Mouse (Mus musculus) embryonic facial prominence, embryonic 12.5 days (tissue): ENCODE measurements at regions not wholly inside any gene's neighbourhood (a gene's known extent, or its start where the extent isn't known, plus 50 kb on each side); places are given as distances from the start of the nearest gene placed in this dataset.
"Not testable (repeated sequence)": the region's sequence is repeated elsewhere in the genome, so short reads cannot be mapped to it uniquely, and the experiment has no call there.

Experiments used
- ATAC-seq: fragments of 200-750 bp; cut with Nextera tagmentation; 2 replicates; pipeline ENCODE4 v1.8.0; 2017; ENCODE audit not compliant: insufficient number of reproducible peaks, insufficient read depth, low FRiP score, low TSS enrichment
- H3K27ac ChIP-seq: fragments of 300-500 bp; sonication (generic); 2 replicates; pipeline ENCODE4 v1.5.1; 2016; ENCODE audit warnings: mild to moderate bottlenecking
- H3K27me3 ChIP-seq: fragments of 300-500 bp; sonication (generic); 2 replicates; pipeline ENCODE4 v1.6.1; 2016; ENCODE audit warnings: mild to moderate bottlenecking, moderate library complexity
- H3K36me3 ChIP-seq: fragments of 300-500 bp; sonication (generic); 2 replicates; pipeline ENCODE4 v1.6.1; 2016; ENCODE audit warnings: mild to moderate bottlenecking
- H3K4me1 ChIP-seq: fragments of 300-500 bp; sonication (generic); 2 replicates; pipeline ENCODE4 v1.6.1; 2016
- H3K4me2 ChIP-seq: fragments of 300-500 bp; sonication (generic); replicated peaks from 2 replicates; pipeline ENCODE4 v1.6.1; 2016; ENCODE audit warnings: mild to moderate bottlenecking, moderate library complexity
- H3K4me3 ChIP-seq: fragments of 300-500 bp; sonication (generic); 2 replicates; pipeline ENCODE4 v1.5.1; 2016; ENCODE audit warnings: mild to moderate bottlenecking
- H3K9ac ChIP-seq: fragments of 300-500 bp; sonication (generic); 2 replicates; pipeline ENCODE4 v1.6.1; 2016; ENCODE audit warnings: mild to moderate bottlenecking, moderate library complexity
- H3K9me3 ChIP-seq: fragments of 300-500 bp; sonication (generic); 2 replicates; pipeline ENCODE4 v1.6.1; 2016; ENCODE audit warnings: mild to moderate bottlenecking, moderate library complexity
- WGBS: fragments of 180-500 bp; shearing (Covaris S2); methylation state at CpG from one replicate; pipeline ENCODE4 v1.1.7; 2016; 5-methylcytosine and 5-hydroxymethylcytosine counted together

- not testable (repeated sequence) for H3K4me2 ChIP-seq, H3K4me3 ChIP-seq, H3K9me3 ChIP-seq, H3K4me1 ChIP-seq, ATAC-seq, H3K9ac ChIP-seq, H3K36me3 ChIP-seq, H3K27me3 ChIP-seq, H3K27ac ChIP-seq
- whole genome bisulfite sequencing, result 89% methylated on average over 2 of the region's 2 CpGs
Measured at GRCm38 (mm10) chr15:62252078-62252833, 1329.4 kb upstream of the A1bg start.

- Histone ChIP-seq H3K27ac (no peak overlapping the region), H3K4me1 (no peaks in the 10 kb centered on the region), H3K9me3 (no peaks in the 10 kb centered on the region), H3K4me2 (no peak overlapping the region), H3K27me3 (no peaks in the 10 kb centered on the region), H3K9ac (no peak overlapping the region), H3K4me3 (no peak overlapping the region), H3K36me3 (peaks cover 3% of the 10 kb centered on the region; the same call in 1 of the 2 replicates)
- no peak for ATAC-seq
- WGBS, result 83% methylated on average over 4 of the region's 4 CpGs
Measured at GRCm38 (mm10) chr15:62249436-62249835, 1326.6 kb upstream of the A1bg start.

- 71% methylated on average over 4 of the region's 4 CpGs for WGBS
- Histone ChIP-seq H3K27ac (no peak overlapping the region), H3K4me2 (no peak overlapping the region), H3K36me3 (peaks cover 3% of the 10 kb centered on the region; the same call in 1 of the 2 replicates), H3K4me1 (no peaks in the 10 kb centered on the region), H3K9me3 (no peaks in the 10 kb centered on the region), H3K4me3 (no peak overlapping the region), H3K9ac (no peak overlapping the region), H3K27me3 (no peaks in the 10 kb centered on the region)
- no peak for ATAC-seq
Measured at GRCm38 (mm10) chr15:62246561-62247079, 1323.8 kb upstream of the A1bg start.

GRCm38 (mm10) chr15:62245237-62245636 is 1322.4 kb upstream of the A1bg start:
- ATAC-seq, result no peak
- no peaks in the 10 kb centered on the region for H3K27me3 ChIP-seq
- no peak overlapping the region for H3K27ac ChIP-seq
- no peak overlapping the region for H3K4me3 ChIP-seq
- peaks cover 3% of the 10 kb centered on the region; the same call in 1 of the 2 replicates for H3K36me3 ChIP-seq
- H3K4me2 ChIP-seq, result no peak overlapping the region
- no peaks in the 10 kb centered on the region for H3K4me1 ChIP-seq
- no peaks in the 10 kb centered on the region for H3K9me3 ChIP-seq
- whole genome bisulfite sequencing, result 89% methylated on average over 1 of the region's 1 CpGs
- H3K9ac ChIP-seq, result no peak overlapping the region

- no peak overlapping the region for H3K4me3 ChIP-seq
- 98% methylated on average over 3 of the region's 3 CpGs for WGBS
- H3K4me1 ChIP-seq, result no peaks in the 10 kb centered on the region
- no peaks in the 10 kb centered on the region for H3K9me3 ChIP-seq
- H3K27ac ChIP-seq, result no peak overlapping the region
- H3K27me3 ChIP-seq, result no peaks in the 10 kb centered on the region
- H3K36me3 ChIP-seq, result peaks cover 3% of the 10 kb centered on the region; the same call in 1 of the 2 replicates
- H3K4me2 ChIP-seq, result no peak overlapping the region
- ATAC-seq, result no peak
- H3K9ac ChIP-seq, result no peak overlapping the region
Measured at GRCm38 (mm10) chr15:62244819-62245218, 1322.0 kb upstream of the A1bg start.

GRCm38 (mm10) chr15:62240031-62240430 is 1317.2 kb upstream of the A1bg start:
- Histone ChIP-seq H3K9me3 (no peaks in the 10 kb centered on the region), H3K27me3 (no peaks in the 10 kb centered on the region), H3K36me3 (no peaks in the 10 kb centered on the region), H3K4me3 (no peak overlapping the region), H3K4me1 (no peaks in the 10 kb centered on the region), H3K27ac (no peak overlapping the region), H3K4me2 (no peak overlapping the region), H3K9ac (no peak overlapping the region)
- 94% methylated on average over 3 of the region's 3 CpGs for WGBS
- no peak for ATAC-seq

DNA sequence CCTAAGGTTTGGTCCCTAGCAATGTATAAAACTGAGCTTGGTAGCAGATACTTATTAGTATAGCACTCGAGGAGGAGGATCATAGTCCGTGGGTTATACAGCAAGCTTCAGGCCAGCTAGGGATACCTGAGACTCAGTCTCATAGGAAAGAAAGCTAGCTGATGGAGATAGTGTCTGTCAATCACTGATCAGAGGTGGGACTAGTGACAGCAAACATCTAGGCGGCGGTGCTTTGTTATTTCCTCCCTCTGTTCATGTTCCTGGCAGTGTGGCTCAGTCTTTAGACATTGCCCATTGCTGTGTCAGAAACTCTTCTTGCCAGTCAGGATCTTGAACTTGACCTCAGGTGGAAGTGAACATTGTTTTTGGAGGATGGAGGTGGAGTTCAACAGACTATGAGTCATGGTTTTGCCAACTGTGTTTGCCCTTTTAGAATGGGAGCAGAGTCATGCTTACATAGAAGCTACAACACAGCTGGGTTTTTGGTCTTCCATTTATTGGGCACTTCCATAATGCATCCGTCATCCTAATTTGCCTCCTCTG is 1315.8 kb upstream of the A1bg start:
- no peak for ATAC-seq
- no peaks in the 10 kb centered on the region for H3K4me1 ChIP-seq
- no peaks in the 10 kb centered on the region for H3K27me3 ChIP-seq
- H3K4me3 ChIP-seq, result no peak overlapping the region
- H3K9ac ChIP-seq, result no peak overlapping the region
- H3K36me3 ChIP-seq, result no peaks in the 10 kb centered on the region
- 83% methylated on average over 5 of the region's 5 CpGs for WGBS
- no peak overlapping the region for H3K4me2 ChIP-seq
- H3K9me3 ChIP-seq, result no peaks in the 10 kb centered on the region
- H3K27ac ChIP-seq, result no peak overlapping the region

DNA sequence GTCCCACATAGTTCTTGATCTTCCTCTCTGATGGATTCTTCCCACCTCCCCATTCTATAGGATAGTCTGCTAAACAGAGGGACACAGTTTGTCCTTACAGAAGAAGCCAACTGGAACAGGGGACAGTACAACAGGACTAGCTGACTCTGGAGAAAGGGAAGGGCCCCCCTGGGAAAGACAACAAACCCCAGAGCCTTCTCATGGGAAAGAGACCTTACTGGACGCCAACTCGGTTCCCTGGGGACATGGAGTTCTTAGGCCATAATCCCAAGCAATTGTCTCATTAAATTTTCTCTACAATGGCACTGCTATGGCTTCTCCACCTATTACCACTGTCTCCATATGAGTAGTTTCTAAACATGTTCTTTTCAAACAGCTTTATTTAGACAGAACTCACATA is 1313.2 kb upstream of the A1bg start:
- Histone ChIP-seq H3K4me2 (no peak overlapping the region), H3K36me3 (no peaks in the 10 kb centered on the region), H3K27ac (no peak overlapping the region), H3K27me3 (no peaks in the 10 kb centered on the region), H3K4me3 (no peak overlapping the region), H3K9ac (no peak overlapping the region), H3K4me1 (no peaks in the 10 kb centered on the region), H3K9me3 (no peaks in the 10 kb centered on the region)
- no peak for ATAC-seq
- WGBS, result 54% methylated on average over 2 of the region's 2 CpGs

- 91% methylated on average over 4 of the region's 4 CpGs for WGBS
- H3K4me2 ChIP-seq, result no peak overlapping the region
- no peak overlapping the region for H3K27ac ChIP-seq
- no peak overlapping the region for H3K4me3 ChIP-seq
- H3K27me3 ChIP-seq, result no peaks in the 10 kb centered on the region
- no peak for ATAC-seq
- no peaks in the 10 kb centered on the region for H3K9me3 ChIP-seq
- no peaks in the 10 kb centered on the region for H3K4me1 ChIP-seq
- H3K9ac ChIP-seq, result no peak overlapping the region
- H3K36me3 ChIP-seq, result no peaks in the 10 kb centered on the region
Measured at GRCm38 (mm10) chr15:62234182-62234760, 1311.5 kb upstream of the A1bg start.

- WGBS, result 79% methylated on average over 8 of the region's 8 CpGs
- Histone ChIP-seq H3K36me3 (no peaks in the 10 kb centered on the region), H3K4me2 (no peak overlapping the region), H3K9me3 (no peaks in the 10 kb centered on the region), H3K27ac (no peak overlapping the region), H3K4me1 (no peaks in the 10 kb centered on the region), H3K4me3 (no peak overlapping the region), H3K27me3 (no peaks in the 10 kb centered on the region), H3K9ac (no peak overlapping the region)
- no peak for ATAC-seq
Measured at GRCm38 (mm10) chr15:62233154-62233553, 1310.3 kb upstream of the A1bg start.

DNA sequence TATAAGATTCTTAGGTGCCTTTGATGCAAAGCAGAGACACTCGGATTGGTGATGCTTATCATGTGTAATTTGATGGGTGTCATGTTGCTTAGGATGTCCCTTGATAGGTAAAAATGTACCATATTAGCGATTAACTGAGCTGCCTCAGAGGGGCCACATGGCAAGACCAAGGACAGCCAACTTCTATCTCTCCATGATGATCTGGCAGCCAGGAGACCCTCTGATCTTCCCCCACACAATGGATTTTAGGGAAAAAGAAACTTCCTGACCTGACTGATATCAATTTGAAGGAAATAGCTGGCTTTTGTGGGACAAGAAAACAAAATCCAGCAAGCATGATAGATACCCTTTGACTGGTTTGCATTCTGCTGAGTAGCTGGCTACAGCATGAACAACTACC is 1308.9 kb upstream of the A1bg start:
- Histone ChIP-seq H3K27ac (no peak overlapping the region), H3K4me3 (no peak overlapping the region), H3K27me3 (no peaks in the 10 kb centered on the region), H3K9me3 (no peaks in the 10 kb centered on the region), H3K4me1 (no peaks in the 10 kb centered on the region), H3K4me2 (no peak overlapping the region), H3K36me3 (no peaks in the 10 kb centered on the region), H3K9ac (no peak overlapping the region)
- 77% methylated on average over 2 of the region's 2 CpGs for WGBS
- no peak for ATAC-seq

- Histone ChIP-seq H3K27me3 (no peaks in the 10 kb centered on the region), H3K36me3 (no peaks in the 10 kb centered on the region), H3K9ac (no peak overlapping the region), H3K4me2 (no peak overlapping the region), H3K4me1 (no peaks in the 10 kb centered on the region), H3K4me3 (no peak overlapping the region), H3K9me3 (no peaks in the 10 kb centered on the region), H3K27ac (no peak overlapping the region)
- WGBS, result 93% methylated on average over 5 of the region's 5 CpGs
- ATAC-seq, result no peak
Measured at GRCm38 (mm10) chr15:62230773-62231172, 1308.0 kb upstream of the A1bg start.
